Mouse (Mus musculus): ENCODE results near the gene Slc36a3.
"Not testable (repeated sequence)": the region's sequence is repeated elsewhere in the genome, so short reads cannot be mapped to it uniquely, and the experiment has no call there.

Gene Slc36a3

GRCm38 (mm10) chr11:55141502-55141901, 10.0 kb downstream of the Slc36a3 start:
- DNase-seq = no peak

- no peak for DNase-seq
These were observed 13.9 kb downstream of the Slc36a3 start for GRCm38 (mm10) chr11:55137646-55138045.

DNA sequence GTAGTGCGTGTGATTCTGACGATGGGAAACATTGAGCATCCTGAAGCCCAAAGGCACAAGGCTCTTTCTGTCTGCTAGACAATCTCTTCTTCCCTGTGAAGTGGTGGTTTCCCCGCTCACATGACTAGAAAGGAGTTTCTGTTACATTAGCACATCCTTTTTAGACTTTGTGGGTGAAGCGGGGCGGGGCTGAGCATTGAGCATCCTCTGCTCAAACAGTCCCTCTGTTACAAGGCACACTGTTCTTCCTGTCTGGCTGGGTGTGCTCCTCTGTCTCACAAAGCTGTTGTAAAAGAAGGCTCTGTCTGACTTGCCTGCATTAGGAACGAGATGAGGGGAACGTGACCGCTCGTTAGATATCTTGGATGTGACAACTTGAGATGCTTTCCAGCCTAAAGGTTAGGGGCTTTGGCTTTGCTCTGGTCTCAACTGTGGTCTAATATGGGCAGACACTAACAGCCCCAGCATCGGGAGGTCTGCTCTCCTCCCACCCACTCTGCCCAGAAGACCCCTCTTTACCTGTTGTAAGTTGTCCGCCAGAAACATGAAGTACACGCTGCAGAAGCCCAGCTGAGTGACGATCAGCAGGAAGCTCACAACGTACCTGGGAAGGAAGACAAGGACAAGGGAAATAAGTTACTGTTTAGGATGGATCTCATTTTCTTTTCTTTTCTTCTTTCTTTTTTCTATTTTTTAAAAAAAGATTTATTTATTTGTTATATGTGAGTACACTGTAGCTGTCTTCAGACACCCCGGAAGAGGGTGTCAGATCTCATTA, 14.5 kb downstream of the Slc36a3 start:
- DNase-seq = no peak

DNA sequence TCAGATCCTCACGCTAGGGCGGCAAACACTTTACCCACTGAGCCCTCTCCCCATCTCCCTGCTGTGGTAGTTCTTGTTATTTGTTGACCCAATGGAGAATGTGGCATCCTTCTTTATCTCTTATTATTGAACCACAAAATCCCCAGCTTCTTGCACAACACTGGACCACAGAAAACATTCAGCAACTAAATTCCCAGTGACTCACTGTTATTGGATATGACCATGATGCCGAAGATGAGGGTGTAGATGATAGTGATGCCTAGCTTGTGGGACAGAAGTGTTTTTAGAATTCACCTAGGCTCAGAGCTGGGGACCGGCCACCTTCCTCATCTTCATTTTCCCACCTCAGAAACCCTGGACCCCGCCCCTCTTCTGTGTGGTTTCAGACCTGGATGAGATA, 16.6 kb downstream of the Slc36a3 start:
- no peak for DNase-seq

- no peak for DNase-seq
These were observed 17.1 kb downstream of the Slc36a3 start for GRCm38 (mm10) chr11:55134407-55134806.

DNA sequence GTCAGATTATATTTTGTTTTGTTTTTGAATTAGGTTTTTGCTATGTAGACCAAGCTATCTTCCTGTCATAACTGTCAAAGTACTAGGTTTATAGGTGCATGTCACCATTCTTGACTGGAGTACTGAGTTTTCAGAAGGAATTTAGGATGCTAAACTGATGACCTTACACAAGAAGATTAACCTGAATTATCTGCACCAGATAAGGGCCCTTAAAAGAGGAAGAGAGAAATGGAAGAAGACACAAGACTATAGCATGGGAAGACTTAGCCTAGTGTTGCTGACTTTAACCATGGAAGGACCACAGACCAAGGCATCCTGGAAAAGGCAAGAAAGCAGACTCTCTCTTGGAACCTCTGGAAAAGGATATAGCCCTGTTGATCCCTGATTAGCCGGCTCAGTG, 18.3 kb downstream of the Slc36a3 start:
- no peak for DNase-seq

DNA sequence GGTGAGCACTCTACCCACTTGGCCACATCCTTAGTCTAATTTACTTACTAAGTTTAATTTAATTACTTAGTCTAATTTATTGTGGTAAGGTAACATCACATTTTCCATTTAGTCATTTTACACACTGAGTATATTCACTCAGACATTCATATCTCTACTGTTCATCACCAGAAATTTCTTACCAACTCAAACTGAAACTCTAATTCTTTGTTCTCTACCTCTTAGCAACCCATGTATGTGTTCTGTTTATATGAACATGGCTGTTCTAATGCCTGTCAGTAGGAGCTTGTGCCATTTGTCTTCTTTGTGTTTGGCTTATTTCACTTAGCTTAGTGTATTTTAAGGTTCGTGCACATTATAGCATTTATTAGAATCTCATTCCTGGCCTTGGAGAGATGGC, 19.6 kb downstream of the Slc36a3 start:
- DNase-seq = no peak

DNA sequence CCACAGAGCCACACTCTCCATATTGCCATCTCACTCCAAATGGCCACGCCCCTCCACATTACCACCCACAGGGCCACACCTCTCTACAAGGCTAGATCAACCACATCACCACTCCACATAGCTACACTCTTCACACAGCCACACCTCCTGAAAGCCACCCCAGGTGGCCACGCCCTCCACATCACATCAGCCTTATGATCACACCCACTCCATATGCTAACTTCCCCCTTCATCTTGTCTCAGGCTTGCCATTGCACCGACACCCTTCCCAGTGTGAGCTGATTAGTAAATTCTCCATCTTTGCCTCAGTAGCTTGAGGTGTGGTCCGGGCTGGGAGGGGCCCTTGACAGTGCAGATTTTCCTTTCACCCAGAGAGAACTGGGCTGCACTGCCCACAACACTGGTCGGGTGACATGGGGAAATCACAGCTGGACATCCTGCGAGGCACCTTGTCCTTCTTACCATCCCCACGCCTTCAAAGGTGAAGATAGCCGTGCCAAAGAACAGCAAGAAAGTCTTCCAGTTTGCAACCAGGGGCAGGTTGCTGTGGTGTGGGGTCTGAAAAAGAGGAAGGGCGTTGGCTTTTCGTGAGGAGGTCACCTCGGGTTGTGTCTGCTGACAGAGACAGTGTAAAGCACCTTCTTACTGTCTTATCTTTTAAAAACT, 20.3 kb downstream of the Slc36a3 start:
- DNase-seq = no peak

- no peak for DNase-seq
These were observed 23.1 kb downstream of the Slc36a3 start for GRCm38 (mm10) chr11:55128411-55128810.

- DNase-seq = no peak
These were observed 23.6 kb downstream of the Slc36a3 start for GRCm38 (mm10) chr11:55127937-55128336.

DNA sequence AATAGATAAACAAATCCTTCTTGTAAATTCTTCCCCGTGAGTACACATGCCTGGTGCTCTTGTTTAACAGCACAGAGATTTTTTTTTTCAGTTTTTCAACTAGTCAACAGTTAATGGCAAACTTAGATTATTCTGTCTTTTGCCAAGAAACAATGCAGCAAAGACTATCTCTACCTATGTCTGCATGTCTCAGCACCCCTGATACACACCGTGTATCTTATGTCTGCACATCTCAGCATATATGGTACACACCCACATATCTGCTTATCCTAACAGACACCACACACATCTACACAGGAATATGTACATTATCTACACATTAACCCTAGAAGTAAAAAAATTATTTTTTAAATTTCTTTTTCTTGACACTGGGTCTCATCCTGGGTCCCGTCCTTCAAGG, 24.8 kb downstream of the Slc36a3 start:
- DNase-seq = no peak

- no peak for DNase-seq
These were observed 30.1 kb downstream of the Slc36a3 start for GRCm38 (mm10) chr11:55121430-55121829.

DNA sequence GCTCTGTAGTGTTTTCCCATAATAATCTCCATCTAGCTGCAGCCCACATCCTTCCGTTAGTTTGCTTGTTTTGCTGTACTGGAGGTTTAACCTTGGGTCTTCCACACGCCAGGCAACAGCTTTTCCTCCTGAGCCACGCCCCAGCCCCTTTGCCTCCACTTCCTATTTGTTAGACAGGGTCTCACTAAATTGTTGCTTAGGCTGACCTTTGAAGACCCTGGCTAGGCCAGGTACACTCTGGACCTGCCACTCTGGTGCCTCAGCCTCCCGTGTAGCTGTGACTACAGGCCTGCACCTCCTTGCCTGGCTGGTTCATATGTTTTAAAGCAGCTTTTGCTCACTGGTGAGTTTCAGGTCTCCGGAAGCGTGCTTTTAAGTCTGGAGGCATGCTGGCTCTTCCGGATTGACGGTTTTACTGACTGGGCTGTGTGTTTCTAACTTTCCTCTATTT, 30.7 kb downstream of the Slc36a3 start:
- no peak for DNase-seq

DNA sequence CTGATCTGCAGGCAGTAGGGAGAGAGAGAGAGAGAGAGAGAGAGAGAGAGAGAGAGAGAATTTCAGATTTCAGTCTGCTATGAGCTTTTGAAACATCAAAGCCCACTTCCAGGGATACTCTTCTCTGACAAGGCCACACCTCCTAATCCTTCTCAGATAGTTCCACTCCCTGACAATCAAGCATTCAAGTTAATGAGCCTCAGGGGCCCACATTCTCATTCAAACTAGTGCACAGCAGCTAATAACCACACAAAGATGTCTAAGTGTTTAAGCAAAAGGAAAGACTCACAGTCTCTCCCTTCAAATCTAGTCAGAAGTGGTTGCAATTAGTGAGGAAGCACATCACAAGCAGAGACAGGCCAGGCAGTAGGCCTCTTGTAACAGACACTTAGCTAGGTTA, 31.2 kb downstream of the Slc36a3 start:
- no peak for DNase-seq

DNA sequence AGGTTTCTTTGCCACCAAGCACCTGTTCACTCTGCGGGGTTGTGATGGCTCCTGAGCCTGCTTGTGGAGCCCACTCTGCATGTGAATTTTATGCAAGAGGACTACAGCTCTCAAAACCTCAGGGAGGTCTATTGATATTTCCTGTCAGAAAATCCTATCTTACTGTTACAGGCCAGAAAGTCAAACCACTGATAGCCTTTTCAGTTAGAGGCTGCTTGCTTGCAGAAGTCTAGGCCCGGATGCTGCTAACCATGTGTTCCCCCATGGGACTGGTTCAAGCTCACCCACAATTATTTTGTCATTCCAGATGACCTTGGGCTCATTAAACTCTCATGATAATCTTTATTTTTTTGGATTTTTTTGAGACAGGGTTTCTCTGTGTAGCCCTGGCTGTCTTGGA, 34.5 kb downstream of the Slc36a3 start:
- no peak for DNase-seq

GRCm38 (mm10) chr11:55116004-55116403, 35.5 kb downstream of the Slc36a3 start:
- no peak for DNase-seq

GRCm38 (mm10) chr11:55114291-55114690, 37.2 kb downstream of the Slc36a3 start:
- DNase-seq = no peak

- DNase-seq = not testable (repeated sequence)
These were observed 37.7 kb downstream of the Slc36a3 start for GRCm38 (mm10) chr11:55113861-55114250.

DNA sequence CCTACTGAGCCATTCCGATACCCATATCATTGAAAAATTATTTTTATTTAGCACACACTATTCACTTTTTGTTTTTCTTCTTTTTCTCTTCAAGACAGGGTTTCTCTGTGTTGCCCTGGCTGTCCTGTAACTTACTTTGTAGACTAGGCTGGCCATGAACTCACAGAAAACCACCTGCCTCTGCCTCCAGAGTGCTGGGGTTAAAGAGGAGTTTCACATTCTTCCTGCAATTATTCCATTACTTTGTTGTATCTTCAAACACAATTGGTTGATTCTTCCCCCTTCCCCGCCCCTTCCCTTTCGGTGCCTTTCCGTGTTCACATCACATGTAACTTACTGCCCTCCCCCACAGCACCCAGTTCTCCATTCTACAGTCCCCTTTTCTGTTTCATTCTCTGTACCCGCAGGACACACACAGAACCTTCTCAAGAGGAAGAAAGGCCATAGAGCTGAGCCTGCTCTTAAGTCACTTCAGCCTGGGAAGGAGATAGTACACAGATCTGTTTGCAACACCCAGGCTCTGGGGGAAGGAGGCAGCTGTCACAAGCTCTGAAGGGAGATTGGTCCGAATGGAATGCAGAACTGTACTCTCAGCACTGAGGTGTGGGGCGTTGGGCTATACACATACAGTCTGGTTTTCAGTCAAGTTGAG, 38.2 kb downstream of the Slc36a3 start:
- no peak for DNase-seq

DNA sequence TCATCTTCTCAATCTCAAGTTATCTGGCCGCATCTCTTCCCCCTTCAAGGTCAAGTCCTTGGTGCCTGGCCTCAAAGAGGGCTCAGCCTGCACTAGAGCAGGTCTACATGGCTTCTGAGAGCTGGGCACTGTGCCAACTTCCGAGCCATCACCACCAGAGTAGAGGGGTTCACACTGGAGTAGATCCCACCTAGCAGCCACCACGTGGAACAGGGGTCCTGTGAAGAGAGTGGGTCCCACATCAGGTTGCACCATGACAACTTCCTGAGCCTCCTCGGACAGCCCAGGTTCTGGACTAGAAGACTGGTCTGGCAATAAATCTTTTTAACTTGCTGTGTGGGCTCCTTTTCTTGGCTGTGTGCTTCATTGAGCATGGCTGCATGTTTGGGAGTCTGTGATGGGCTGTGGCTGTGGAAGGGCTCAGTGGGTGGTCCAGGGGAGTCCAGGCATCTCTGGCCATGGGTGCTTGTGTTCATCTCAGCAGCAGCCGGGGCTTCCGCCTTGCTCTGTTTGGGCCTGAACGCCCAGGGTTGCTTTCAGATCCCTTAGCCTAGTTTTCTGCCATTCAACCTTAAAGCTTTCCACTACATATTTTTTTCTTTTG, 40.8 kb downstream of the Slc36a3 start:
- no peak for DNase-seq

DNA sequence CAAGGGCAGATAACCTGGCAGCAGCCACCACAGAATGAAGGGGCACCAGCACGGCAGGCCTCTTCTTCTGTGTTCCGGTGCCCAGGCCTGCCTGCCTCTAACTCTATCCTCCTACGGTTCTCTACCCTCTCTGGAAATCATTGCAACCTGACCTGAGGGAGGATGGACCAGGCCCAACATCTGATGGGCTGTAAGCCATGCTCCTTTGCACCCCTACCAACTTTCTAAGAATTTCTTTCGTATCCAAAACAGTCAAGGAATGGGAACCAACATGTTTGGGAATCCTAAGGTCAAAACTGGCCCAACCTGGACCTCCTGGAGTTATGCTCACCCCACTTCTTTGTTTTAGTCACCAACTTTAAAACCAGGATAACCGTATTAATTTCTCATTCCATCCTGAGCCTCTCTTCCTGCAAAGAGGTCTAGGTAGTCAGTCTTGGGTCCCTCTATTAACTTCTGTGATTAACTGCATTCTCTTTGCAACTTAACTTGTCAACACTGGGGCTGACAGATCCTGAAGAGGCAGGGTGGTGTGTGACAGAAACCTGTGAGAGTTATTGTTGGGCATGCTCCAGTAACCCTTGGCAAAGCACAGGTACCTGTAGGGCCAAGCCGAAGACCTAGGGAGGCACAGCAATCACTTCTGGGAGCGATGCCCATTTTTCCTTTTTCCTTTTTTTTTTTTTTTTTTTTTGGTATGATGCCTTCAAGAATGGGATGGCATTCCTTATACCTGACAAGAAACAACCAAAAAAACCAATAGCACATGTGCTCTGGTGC, 41.8 kb downstream of the Slc36a3 start:
- no peak for DNase-seq

DNA sequence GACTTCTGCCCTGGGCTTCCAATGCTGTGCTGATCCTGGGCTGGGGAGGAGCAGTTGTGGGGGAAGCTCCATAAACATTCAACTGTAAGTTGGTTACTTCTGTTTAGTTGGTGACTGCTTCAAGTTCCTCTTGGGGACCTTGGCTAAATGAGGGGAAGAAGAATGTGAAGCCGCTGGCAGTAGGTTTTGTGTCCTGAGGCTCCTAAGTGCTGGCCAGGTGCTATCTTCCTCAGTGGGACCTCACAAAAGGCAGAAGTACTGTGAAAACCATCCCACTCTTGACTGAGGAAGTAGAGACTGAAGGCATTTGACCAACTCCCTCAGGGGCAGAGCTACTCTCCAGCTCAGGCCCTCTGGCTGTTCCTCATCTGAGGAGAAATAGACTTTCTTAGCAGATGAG, 44.9 kb downstream of the Slc36a3 start:
- no peak for DNase-seq

DNA sequence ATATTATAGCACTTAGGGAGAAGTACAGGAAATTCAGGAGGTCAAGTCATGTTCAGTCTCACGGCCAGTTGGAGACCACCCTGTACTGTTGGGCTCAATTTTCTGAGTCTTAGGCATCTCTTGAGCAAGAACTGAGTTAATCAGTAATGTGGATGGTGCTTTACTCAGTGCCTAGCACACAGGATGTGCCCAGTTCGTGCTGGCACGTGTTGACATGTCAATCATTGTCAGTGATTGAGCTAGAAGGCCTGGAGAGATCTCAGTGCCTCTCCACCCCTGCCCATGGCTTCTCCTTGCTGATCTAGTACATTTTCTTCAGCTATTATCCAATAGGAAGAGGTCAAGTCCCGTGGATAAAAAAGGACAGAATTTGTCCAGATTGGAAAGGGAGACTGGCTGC, 46.1 kb downstream of the Slc36a3 start:
- no peak for DNase-seq

Data from embryo, embryonic 11 days (tissue).